Mouse (Mus musculus): Measurements from ENCODE around the gene Pcmt1. TPM values are rescaled to one million over a fixed set of nuclear protein-coding genes. Genes with fewer than 3 reads are reported as not detected.
"Not testable (repeated sequence)": the region's sequence is repeated elsewhere in the genome, so short reads cannot be mapped to it uniquely, and the experiment has no call there.

Pcmt1 gene
- total RNA-seq, 2 experiments from 2014 or later, result 98.7 to 106 TPM

DNA sequence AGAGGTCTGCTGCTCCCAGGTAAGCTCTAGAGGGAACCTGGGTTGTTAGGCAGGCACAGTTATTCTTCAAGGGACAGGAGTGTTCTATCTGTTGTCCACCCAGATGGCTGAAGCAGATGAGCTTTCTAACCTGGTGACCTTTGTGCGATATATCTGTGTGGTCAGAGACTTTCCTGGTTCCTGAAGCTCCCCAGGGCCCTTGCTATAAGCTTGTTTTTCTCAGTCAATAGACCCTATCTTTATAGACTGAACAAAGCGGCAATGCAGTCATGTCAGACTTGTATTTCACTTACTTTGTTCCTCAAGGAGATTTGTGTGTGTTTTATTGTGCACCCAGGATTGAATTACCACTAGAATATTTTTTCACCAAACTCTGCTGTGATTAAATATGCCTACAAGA is 29.9 kb downstream of the Pcmt1 start:
- DNase-seq, result no peak
- intact Hi-C loops (cut with DNase I), result no loop called here

DNA sequence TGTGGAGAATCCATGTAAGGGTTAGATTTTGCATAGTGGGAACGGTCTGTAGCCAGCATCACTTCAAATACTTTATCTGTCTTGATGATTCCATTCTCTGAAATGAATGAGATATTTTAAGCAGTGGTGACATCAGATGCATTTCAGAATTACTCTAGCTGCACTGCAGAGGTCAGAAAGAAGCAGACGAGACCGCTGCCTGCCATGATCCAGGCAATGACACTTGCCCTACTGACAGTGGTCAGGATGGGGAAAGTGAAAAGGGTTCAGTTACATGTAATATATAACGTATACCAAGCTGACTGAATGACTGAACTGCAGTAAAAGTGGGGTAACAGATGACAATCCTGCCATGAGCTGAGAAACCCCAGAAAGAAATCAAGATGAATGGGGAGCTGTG is 31.9 kb downstream of the Pcmt1 start:
- intact Hi-C loops (cut with DNase I), result no loop called here
- DNase-seq, result no peak

DNA sequence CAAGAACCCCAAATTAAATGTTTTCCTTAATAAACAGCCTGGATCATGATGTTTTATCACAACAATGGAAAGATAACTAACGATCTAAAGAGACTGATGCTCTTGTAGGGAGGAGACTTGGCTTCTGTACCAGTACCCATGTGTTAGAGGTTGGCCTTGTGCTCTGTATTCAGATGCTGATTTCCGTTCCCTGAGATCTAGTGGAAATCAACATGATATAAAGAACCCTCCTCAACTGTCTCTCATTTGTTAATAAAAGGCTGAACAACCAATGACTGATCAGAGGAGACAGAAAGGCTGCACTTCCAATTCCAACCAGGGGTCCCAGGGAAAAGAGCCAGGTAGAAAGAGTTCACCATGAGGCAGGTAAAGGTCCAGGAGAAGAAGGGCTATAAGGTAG is 35.0 kb downstream of the Pcmt1 start:
- DNase-seq, result no peak
- intact Hi-C loops (cut with DNase I), result no loop called here

DNA sequence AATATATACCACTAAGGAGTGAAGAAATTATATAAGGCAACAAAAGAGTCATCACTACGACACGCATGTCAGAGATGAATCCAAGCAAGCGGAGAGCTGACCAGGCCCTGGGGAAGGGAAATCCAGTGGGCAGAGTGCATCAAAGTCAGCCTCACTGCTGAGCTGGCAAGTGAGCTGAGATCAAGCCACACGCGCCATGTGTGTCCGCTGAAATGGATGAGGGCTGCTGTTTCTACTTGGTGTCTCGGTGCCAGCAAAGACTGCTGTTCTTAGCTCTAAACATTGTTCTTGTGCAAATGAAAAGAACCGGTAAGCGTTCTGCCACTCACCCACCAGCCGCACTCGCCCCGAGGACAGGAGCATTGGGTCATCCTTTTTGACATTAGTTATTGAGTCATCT is 40.6 kb downstream of the Pcmt1 start:
- intact Hi-C loops (cut with DNase I), result no loop called here
- no peak for DNase-seq

DNA sequence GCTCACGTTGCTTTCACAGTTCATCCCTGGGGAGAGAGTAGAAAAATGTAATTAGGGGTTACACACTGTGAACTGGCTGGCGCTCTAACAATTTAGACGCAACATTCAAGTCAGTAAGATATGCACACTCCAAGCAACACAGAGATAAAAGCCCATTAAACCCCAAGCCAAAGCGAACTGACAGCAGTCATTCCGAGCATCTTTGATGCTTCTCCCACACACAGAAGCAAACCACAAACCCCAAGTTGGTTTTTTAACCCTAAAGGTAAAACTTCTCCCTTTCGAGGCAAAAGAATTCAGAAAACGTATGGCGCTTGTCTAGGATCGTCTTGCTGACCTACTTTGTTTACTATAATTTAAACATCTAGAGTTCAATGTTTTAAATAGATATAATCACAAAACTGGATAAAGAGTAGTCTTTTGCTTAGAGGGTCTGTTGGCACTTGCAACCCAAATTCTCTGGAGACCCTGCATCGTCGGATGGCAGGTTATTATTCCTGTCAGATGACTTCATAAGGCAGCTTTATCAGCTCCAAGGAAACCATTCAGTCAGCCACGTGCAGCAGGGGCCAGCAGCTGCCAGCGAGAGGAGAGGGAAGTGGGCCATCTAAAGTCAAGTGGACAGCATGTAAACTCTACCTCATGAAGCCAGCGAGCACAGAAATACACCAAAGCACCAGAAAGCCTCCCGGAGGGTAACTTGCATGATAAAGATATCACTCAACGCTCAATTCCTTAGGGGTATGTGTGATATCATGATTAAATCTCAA is 49.8 kb downstream of the Pcmt1 start:
- intact Hi-C loops (cut with DNase I), result no loop called here
- DNase-seq, result no peak

DNA sequence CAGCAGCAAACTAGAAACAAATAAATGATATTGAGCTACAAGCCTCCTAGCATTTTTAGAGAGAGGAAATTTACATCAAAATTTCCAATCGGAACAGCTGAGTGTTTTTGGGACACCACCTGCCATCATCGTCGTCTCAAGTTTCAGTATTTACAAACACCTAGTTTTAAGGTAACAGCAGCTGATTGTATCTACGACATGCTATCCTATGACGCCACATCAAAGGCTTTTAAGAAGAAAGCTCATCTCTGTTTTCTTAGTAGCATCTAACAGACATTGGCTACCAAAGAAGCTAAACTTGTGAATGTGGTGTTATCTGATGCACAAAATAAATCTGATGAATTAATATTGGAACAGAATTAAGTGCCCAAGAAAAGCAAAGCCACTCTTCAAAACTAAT is 50.6 kb downstream of the Pcmt1 start:
- no peak for DNase-seq
- intact Hi-C loops (cut with DNase I), result no loop called here

DNA sequence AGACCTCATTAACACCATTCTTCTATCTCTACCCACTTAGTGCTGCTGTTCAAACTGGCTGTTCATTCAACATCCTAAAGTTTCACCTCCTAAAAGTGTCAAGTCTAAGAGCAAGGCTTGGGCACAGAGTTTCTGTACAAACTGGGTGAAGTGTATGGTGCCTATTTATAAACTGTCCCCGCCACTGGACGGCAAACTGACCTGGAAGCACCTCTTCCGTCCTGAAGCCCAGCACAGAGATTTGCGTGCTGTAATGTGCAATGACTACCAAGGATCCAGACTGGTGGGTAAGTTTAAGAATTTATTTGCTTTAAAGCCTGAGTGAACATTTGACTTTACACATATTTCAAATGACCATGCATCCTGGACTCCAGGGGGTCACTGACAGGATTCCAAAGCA is 51.8 kb downstream of the Pcmt1 start:
- intact Hi-C loops (cut with DNase I), result no loop called here
- DNase-seq, result peak; percentile 9 to 26

DNA sequence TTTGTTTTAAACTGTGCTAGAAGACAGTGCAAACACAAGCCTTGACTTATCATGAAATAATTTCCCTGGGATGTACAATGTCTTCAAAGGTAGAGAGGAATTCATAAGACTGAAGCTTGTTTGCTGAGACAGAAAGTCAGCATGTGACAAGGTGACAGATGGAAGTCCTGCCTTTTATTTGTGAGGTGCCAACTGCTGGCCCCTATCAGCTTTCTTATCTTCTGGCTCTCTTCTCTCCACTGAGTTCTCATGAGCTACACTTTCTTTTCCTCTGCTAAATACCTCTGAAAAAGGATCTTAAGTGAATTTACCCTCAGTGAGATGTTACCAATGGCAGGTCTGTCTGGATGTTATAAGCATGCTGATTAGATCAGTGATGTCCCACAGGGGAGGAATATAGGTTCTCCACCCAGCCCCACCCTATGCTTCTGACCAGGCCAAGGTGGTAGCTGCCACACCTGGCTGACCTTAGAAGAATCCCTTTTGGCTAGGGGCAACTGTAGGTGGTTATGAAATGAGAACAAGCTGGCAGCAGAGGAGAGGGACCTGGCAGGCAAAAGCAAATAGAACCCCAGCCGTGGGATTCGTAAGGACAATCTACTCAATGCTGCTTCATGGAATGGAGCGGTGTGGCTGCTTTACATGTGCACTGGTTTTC is 56.9 kb downstream of the Pcmt1 start:
- no peak for DNase-seq
- intact Hi-C loops (cut with DNase I), result no loop called here

DNA sequence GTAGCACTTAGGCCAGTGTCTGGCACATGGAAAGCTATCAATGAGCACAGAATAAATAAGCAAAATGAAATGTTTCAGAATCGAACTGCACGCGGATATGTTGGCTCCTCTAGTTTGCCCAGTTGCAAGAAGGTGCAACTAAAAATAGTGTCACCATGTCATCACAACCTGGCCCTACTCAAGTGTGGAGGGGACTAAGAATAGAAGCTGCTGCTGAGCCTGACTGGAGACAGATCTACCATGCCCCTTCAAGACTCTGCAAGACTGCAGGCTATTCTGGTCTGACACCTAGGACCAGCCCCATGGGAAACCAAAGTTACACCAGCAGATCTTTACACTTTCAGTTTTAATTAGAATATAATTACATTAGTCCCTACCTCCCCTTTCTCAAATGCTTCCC is 58.6 kb downstream of the Pcmt1 start:
- intact Hi-C loops (cut with DNase I), result no loop called here
- DNase-seq, result peak in 1 of 2 experiments; percentile 18

DNA sequence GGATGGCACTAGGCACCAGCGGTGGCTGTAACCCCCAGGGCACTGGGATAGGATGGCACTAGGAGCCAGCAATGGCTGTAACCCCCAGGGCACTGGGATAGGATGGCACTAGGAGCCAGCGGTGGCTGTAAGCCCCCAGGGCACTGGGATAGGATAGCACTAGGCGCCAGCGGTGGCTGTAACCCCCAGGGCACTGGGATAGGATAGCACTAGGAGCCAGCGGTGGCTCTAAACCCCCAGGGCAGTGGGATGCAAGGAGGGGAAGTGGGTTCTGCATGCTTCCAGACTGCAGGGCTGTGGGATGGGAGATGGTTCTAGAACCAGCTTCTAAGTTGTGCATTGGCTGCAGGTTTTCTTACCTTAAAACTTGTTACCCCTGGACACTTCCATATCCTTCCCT is 60.2 kb downstream of the Pcmt1 start:
- DNase-seq, result no peak
- intact Hi-C loops (cut with DNase I), result no loop called here

DNA sequence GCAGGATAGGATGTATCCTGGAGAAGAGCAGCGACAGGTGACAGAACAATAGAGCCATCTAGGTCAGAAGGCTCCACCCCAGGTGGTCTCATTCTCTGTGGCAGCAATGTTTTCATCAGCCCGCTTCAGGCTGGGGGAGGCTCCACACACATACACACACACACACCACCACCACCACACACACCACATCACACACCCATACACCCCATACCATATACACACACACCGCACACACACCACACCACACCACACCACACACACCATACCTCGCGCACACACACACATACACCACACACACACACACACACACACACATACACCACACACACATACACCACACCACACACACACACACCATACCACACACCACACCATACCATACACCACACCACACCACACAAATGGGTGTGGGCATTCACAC is 61.1 kb downstream of the Pcmt1 start:
- intact Hi-C loops (cut with DNase I), result no loop called here
- DNase-seq, result no peak

DNA sequence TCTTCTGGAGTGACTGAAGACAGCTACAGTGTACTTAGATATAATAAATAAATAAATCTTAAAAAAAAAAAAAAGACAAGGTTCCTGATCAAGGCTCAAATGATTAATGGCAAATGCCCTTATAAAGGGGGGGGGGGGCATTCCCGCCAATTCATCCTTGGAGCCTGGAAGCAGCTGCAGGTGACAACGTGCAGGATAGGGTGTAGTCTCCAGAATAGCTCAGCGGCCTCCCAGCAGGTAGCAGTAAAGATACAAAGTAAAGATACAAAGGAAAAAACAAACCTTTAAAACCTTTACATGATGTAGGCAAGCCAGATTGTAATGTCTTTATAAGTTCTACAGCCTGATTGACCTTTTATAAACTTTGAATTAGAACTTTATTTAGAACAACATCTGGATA is 63.4 kb downstream of the Pcmt1 start:
- DNase-seq; intact Hi-C loops (cut with DNase I): not testable (repeated sequence)

DNA sequence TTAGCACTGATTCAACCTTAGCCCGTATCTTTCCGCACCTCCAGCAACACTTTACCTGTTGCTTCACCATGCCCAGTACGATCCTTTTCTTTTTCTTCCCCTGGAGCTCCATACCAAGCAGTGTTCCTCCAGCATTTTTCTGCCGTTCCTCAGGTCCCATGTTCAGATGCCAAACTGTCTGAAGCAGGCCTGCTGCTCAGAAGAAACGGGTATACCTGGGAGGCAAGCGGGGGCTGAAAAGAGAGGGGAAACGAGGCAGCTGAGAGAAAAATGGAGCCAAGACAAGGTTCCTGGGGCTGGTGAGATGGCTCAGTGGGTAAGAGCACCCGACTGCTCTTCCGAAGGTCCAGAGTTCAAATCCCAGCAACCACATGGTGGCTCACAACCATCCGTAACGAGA is 63.8 kb downstream of the Pcmt1 start:
- DNase-seq; intact Hi-C loops (cut with DNase I): not testable (repeated sequence)

DNA sequence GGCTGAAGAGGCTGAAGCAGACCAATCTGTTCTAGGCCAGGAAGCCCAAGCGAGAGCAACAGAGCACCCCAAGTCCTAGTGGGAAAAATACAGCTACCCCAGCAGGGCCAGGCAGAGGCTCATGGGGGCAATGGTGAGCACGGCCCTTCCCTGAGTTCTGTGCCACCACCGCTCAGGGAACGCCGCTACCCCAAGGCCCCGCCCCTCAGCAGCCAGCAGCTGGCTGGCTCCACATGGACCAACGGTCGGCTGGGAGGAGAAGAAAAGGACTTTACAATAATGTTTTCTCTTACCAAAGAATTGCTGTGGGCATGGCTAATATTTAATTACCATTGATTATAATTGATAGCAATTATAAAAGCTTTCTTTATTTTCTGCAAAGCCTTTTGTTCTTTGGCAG is 66.1 kb downstream of the Pcmt1 start:
- intact Hi-C loops (cut with DNase I), result no loop called here
- no peak for DNase-seq

DNA sequence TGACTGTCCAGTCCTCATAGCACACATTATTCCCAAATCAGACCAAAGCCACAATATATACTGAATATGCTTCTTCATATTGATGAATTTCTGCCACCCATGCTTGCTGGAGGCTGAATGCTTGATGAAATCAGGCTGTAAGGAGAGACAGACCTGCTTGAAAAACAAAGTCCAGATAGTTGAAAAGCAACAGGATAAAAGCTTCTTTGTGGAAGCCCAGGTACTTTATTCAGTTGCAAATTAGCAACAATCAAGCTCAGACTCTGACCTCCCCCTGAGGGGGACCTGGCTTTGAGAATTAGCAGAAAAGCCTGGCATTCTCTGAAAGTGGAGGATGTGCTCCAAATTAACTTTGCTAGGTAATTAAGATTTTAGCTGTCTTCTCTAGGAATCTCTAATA is 68.7 kb downstream of the Pcmt1 start:
- intact Hi-C loops (cut with DNase I); DNase-seq: not testable (repeated sequence)

DNA sequence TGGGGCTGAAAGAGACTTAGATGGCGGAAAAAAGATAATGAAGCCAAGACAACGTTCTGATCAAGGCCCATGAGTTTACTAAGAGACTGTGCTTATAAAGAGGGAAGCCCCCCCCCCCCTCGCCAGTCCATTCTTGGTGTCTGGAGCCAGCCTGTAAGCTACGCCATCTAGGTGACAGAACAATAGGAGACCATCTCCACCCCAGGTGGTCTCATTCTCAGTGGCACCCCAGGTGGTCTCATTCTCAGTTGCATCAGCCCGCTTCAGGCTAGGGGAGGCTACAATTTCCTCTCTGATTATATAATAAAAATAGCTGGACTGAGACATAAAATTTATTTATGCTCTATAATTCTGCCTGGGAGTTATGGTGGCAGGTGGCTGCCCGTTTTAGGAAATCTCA is 69.3 kb downstream of the Pcmt1 start:
- intact Hi-C loops (cut with DNase I), result no loop called here
- no peak for DNase-seq

DNA sequence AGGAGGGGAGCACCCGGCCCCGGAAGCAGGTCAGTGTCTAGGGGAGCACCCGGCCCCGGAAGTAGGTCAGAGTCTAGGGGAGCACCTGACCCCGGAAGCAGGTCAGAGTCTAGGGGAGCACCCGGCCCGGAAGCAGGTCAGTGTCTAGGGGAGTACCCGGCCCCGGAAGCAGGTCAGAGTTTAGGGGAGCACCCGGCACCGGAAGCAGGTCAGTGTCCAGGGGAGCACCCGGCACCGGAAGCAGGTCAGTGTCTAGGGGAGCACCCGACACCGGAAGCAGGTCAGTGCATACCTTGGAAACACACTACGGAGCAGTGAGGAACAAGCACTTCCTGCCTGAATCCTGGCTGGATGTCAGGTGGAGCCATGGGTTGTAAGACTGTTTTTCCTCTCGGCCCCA is 72.3 kb downstream of the Pcmt1 start:
- intact Hi-C loops (cut with DNase I), result no loop called here

DNA sequence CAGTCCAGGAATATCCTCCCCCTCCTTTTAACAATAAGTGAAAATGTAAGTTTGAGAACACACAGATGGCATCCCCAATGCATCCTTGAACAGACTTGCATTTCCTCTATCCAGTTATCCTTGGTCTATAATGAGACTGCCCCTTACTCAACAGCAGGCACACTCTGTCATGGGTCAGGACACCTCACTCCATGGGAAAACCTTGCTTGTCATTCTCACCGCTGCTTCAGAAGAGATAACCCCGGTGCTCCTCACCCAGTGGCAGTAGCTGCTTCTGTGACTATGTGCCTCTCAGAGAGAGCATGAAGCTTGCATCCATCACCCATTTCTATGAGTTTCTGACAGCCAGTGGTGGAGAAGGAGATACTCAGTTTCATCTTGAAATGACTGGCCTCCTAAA is 74.5 kb downstream of the Pcmt1 start:
- intact Hi-C loops (cut with DNase I), result no loop called here
- no peak for DNase-seq

More for the DNA sequence above, 72.3 kb downstream of the Pcmt1 start:
- no peak for DNase-seq

DNA sequence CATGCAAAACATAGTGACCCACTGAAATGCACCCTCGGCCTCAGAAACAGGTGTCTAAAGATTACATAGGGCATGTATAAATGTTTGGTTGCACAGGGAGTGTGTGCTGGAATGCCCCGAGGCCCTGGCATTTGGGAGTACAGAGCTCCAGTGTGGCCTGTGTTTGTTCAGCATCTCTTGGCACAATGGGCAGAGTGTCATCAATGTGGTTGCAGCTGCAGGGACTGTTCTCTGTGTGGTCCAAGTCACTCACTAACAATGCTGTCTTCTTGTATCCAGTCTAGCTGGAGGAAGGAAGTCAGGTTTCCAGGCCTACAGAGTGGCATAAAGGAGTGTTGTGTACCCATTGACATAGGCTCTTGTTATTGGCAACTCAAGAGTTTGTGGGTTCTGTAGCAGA is 75.8 kb downstream of the Pcmt1 start:
- no peak for DNase-seq
- intact Hi-C loops (cut with DNase I), result no loop called here

DNA sequence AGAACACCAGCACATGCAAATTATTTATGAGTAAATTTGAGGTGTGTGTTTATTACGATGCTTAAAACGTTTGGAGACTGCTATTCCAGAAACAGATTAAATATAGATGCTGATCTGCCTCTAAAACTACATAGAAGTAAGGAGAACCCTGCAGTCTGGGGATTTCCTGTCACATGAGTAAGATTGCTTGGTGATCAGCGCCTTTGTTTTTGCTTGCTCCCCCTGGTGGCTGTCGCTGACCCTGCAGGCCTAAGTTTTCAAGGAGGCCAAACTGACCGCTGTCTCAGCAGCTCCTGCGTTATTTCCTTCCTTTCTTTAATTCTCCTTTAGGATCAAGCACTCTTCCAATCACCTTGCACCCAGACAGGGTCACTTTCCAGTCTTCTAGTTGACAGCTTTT is 80.3 kb downstream of the Pcmt1 start:
- peak; percentile 72 to 83 for DNase-seq
- intact Hi-C loops (cut with DNase I), result loop anchor here (2.0 kb wide), 2 partner anchors 130 to 268 kb away; no protein-coding TSS in a partner anchor

DNA sequence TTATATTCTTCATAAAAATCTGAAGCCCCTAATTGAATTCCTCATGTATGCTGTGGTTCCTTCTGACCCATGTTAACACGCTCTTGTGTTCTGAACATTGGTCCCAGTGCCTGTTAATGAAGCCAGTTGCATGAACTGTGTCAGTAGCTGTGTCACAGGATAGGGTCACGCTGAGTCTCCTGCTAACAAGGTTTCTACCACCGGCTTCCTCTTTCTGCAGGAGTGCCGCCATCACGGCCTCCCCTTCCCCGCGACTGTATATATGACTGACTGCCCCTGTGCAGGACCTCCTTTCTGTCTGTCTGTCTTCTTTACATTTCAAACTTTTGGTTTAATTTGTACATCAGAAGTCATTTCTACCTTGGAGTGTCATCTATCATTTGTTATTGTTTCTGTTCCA is 82.8 kb downstream of the Pcmt1 start:
- DNase-seq, result no peak
- intact Hi-C loops (cut with DNase I), result no loop called here

DNA sequence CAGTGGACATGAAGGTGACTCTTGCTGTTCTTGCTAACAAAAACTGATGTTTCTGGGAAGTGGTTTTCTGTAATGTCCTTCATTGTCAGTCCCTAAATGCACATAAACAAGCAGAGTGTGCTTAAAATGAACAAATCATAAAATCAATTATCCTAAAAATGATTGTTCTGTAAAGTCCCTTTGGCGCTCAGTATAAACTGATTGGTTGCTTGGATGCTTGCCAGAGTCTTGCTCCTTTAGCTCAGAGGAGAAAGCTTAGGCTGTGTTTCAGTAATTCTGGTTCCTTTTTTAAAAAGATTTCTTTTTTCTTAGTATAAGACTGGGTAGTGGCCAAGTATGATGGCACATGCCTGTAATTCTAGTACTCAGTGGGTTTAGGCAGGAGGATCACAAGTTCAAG is 84.7 kb downstream of the Pcmt1 start:
- intact Hi-C loops (cut with DNase I), result no loop called here
- no peak for DNase-seq

Measured in heart, postnatal 14 days (tissue).